Mouse (Mus musculus) thymus, adult 2 months (tissue): ENCODE data around the gene Kdm1a. TPM values are rescaled to one million over a fixed set of nuclear protein-coding genes. Genes with fewer than 3 reads are reported as not detected.

Experiments used
- DNase-seq: peaks from one replicate; pipeline ENCODE4 v3.0.0; 2021
- H3K27ac ChIP-seq: fragments of 200-500 bp; 2 replicates; pipeline ENCODE4 v1.5.1; 2012; ENCODE audit warnings: low read length, control low read depth; ENCODE audit not compliant: control insufficient read depth, insufficient read depth
- H3K27me3 ChIP-seq: fragments of 200-500 bp; 2 replicates; pipeline ENCODE4 v1.6.1; 2012; ENCODE audit warnings: mild to moderate bottlenecking, low read length, moderate library complexity, mixed read lengths; ENCODE audit not compliant: control insufficient read depth, insufficient read depth
- H3K36me3 ChIP-seq: fragments of 200-500 bp; 2 replicates; pipeline ENCODE4 v1.6.1; 2012; ENCODE audit warnings: mild to moderate bottlenecking, low read length, moderate library complexity; ENCODE audit not compliant: control insufficient read depth, insufficient read depth
- H3K4me1 ChIP-seq: fragments of 200-500 bp; replicated peaks from 2 replicates; pipeline ENCODE4 v1.6.1; 2012; ENCODE audit warnings: low read length; ENCODE audit not compliant: control insufficient read depth, insufficient read depth
- H3K4me3 ChIP-seq: fragments of 200-500 bp; 2 replicates; pipeline ENCODE4 v1.5.1; 2012; ENCODE audit warnings: mild to moderate bottlenecking, low read length, control low read depth, moderate library complexity; ENCODE audit not compliant: control insufficient read depth, insufficient read depth
- CTCF ChIP-seq: fragments of 200-500 bp; IDR thresholded peaks from 2 replicates; pipeline ENCODE4 v1.5.1; 2012; ENCODE audit warnings: mild to moderate bottlenecking, control low read depth, low read length, moderate library complexity, borderline replicate concordance; ENCODE audit not compliant: control insufficient read depth, poor library complexity, insufficient read depth; ENCODE audit errors: extremely low read depth
- POLR2A ChIP-seq: fragments of 200-500 bp; IDR thresholded peaks from 2 replicates; pipeline ENCODE4 v1.6.1; 2012; ENCODE audit warnings: mild to moderate bottlenecking, low read length, control low read depth, moderate library complexity; ENCODE audit not compliant: control insufficient read depth, poor library complexity, insufficient read depth; ENCODE audit errors: extremely low read depth
- WGBS: fragments of 180-500 bp; shearing (Covaris S2); methylation state at CpG from one replicate; pipeline ENCODE4 v1.1.7; 2018; 5-methylcytosine and 5-hydroxymethylcytosine counted together
- polyA plus RNA-seq: library from polyadenylated mRNA; depleted of rRNA; stranded (reverse); fragments of >200 nt; gene quantifications from 2 replicates; pipeline ENCODE4 v1.2.3, GENCODE M21; 2012

Kdm1a gene
- polyA plus RNA-seq, 1 experiment: 70.4 TPM

DNA sequence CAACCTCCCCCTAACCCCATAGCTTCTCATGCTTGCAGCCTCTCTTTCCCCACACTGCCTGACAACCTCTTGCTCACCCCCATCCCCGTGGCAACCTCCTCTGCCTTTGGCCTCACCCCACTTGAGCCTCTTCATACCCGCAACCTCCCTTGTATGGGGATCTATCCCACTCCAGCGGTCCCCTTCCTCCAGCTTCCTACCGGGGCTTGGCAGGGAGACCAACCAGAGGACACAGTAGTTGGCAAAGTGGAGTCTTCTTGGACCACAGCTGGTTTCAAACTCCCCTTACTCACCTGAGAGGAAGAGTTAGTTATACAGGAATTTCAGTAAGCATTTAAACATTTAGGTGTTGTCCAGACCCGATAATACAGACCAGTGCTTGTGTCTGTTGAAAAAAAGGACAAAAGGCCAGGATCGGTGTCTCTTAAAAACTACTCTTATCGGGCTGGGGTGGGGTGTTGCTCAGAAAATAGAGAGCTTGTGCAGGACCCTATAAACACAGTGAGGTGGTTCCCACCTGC, 35.8 kb upstream of the Kdm1a start:
- Histone ChIP-seq H3K36me3 (no peaks in the 10 kb centered on the region), H3K4me3 (no peak overlapping the region), H3K4me1 (peaks cover 10% of the 10 kb centered on the region), H3K27ac (no peak overlapping the region), H3K27me3 (no peaks in the 10 kb centered on the region)
- DNase-seq: no peak
- TF ChIP-seq POLR2A (no peak), CTCF (no peak)
- 81% methylated on average over 7 of the region's 7 CpGs for WGBS

DNA sequence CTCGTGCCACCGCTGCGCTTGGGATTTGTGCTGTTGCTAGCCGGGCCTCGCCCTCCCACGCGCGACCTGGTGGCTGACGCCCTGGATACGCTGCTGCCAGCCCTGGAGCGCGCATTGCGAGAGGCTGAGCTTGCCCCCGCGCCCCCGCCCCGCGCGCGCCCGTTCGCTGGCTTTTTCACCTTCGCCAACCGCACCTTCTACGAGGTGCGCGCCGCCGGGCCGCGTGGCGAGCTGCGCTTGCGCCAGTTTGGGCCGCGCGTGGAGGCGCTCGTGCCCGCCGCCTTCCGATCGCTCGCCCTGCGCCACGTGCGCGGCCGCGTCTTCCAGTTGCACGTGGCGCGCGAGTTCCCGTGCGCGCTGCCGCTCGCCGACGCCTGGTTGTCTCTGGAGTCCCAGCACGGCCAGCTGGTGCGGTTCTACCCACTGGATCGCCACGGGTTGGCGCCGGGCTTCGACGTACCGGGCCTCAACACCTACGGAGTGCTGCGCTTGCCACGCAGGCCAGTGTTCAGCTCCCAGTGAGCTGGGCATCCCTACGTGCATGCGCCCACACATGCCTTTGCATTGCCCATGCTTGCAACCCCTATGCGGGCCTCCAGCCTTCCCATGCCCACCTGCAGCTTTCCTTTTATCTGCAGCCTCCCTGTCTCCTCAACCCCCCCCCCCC, 35.2 kb upstream of the Kdm1a start:
- TF ChIP-seq POLR2A (0 out of 2 replicates have a peak, but pooled peaks have one; percentile 31), CTCF (no peak)
- H3K4me3 ChIP-seq: peak overlapping the region; percentile 38
- WGBS: 6% methylated on average over 76 of the region's 76 CpGs
- no peaks in the 10 kb centered on the region for H3K27me3 ChIP-seq
- DNase-seq: peak; percentile 26
- H3K36me3 ChIP-seq: no peaks in the 10 kb centered on the region
- peaks cover 10% of the 10 kb centered on the region for H3K4me1 ChIP-seq
- H3K27ac ChIP-seq: no peak overlapping the region

DNA sequence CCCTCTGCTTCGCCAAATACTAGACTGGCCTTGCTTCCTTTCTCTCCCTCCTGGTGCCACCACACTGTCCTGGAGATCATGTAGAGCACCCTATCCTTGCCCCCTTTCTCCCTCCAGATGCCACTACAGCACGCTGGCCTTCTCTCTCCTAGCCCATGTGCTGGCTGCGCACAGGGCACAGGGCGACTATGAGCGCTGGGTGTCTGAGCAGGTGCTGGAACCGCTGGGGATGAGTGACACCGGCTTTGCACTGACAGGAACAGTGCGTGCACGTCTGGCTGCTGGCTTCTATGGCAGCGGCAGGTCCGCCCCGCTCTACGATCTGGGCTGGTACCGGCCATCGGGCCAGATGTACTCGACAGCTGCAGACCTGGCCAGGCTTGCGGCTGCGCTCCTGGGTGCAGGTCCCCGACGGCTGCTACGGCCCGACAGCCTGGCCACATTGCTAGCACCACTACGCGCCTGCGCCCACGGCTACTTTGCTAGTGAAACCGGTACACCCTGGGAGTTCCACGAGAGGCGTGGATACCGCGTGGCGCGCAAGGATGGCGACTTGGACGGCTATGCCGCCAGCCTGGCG, 34.5 kb upstream of the Kdm1a start:
- Histone ChIP-seq H3K27ac (no peak overlapping the region), H3K4me3 (peak overlapping the region; percentile 38), H3K27me3 (no peaks in the 10 kb centered on the region), H3K36me3 (no peaks in the 10 kb centered on the region), H3K4me1 (peaks cover 10% of the 10 kb centered on the region)
- no peak for TF ChIP-seq POLR2A
- no peak for TF ChIP-seq CTCF
- no peak for DNase-seq
- 31% methylated on average over 37 of the region's 37 CpGs for WGBS

DNA sequence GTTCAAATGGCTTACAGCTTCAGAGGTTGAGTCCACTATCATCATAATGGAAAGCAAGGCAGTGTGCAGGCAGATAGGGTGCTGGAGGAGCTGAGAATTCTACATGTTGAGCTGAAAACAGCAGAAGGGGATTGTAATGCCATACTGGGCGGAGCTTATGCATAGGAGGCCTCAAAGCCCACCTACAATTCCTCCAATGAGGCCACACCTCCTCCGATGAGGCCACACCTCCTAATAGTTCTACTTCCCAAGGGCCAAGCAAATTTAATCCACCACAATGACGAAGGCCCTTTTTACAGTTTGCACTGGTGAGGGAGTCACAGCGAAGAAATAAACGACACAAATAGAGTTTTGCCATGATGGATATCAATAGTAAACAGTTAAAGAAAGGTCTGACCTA, 34.0 kb upstream of the Kdm1a start:
- 85% methylated on average over 5 of the region's 5 CpGs for WGBS
- TF ChIP-seq CTCF (no peak), POLR2A (no peak)
- DNase-seq: no peak
- no peaks in the 10 kb centered on the region for H3K36me3 ChIP-seq
- H3K27me3 ChIP-seq: no peaks in the 10 kb centered on the region
- H3K4me3 ChIP-seq: no peak overlapping the region
- H3K27ac ChIP-seq: no peak overlapping the region
- H3K4me1 ChIP-seq: peaks cover 10% of the 10 kb centered on the region

DNA sequence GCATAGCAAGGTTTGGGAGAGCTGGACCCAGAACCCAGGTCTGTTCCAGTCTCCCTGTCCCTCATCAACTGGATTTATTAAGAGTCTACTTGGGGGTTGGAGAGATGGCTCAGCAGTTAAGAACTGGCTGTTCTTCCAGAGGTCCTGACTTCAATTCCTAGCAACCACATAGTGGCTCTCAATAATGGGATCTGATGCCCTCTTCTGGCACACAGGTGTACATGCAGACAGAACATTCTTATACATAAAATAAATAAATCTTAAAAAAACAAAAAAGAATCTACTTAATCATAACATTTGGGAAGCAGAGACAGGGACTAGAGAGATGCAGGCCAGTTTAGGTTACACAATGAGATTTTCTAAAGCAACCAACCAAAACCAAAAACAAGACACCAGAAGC, 33.5 kb upstream of the Kdm1a start:
- TF ChIP-seq POLR2A (no peak), CTCF (no peak)
- Histone ChIP-seq H3K27me3 (no peaks in the 10 kb centered on the region), H3K36me3 (no peaks in the 10 kb centered on the region), H3K4me1 (peaks cover 10% of the 10 kb centered on the region), H3K27ac (no peak overlapping the region), H3K4me3 (no peak overlapping the region)
- no peak for DNase-seq

DNA sequence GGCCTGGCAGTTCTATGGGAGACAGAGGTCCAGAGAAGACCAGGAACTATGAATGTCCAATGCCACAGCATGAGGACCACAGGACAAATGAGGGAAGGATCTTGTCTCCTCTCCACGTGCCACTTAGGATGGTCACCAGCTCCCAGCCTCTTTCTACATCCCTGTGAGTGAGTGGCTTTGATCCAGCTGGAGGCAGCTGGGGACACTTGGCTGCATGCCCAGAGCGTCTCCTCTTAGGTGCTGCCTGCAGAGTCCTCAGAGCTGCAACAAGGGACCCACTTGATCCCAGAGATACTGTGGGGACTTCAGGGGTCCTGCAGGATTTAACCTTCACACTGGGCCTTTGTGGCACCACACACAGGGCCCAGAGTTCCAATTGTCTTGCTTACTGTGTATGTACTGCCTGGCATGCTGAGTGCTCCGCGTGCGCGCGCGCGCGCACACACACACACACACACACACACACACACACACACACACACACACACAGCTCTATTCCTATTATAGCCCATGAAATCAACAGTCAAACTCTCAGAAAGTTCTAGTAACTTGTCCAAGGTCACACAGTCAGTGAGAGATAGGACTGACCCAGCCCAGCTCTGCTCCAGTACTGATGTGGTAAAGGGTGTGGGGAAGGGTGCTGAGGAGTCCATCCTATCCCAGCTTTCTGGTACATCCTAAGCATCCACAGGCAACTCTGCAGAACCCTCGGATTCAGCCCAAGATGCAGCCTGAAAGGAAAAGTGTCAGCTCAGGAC, 28.9 kb upstream of the Kdm1a start:
- DNase-seq: no peak
- no peaks in the 10 kb centered on the region for H3K36me3 ChIP-seq
- TF ChIP-seq POLR2A: no peak
- TF ChIP-seq CTCF: no peak
- WGBS: 91% methylated on average over 11 of the region's 11 CpGs
- H3K27me3 ChIP-seq: no peaks in the 10 kb centered on the region
- no peak overlapping the region for H3K4me3 ChIP-seq
- H3K4me1 ChIP-seq: peaks cover 7% of the 10 kb centered on the region
- H3K27ac ChIP-seq: no peak overlapping the region

DNA sequence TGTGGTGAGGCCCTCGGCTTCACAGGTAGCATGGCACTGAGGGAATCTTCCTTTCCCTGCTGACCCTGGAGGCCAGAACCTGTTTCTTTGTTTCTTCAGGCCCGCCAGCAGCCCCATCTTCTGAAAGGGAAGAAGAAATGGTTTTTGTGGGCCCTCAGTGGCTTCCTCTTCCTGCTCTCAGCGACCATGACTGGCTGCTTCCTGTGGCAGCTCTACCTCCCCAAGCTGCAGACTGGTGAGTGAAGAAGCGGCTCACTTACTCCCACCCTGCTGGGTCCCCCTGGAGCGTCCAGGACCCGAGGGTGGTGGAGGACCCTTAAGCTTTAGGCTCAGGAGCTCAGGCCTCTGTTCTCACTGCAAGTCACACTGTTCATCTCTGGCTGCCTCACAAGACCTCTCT, 24.1 kb upstream of the Kdm1a start:
- 6% methylated on average over 6 of the region's 6 CpGs for WGBS
- Histone ChIP-seq H3K27ac (peak overlapping the region; percentile 65; the same call in 1 of the 2 replicates), H3K27me3 (no peaks in the 10 kb centered on the region), H3K4me3 (no peak overlapping the region), H3K36me3 (no peaks in the 10 kb centered on the region), H3K4me1 (peaks cover 13% of the 10 kb centered on the region)
- TF ChIP-seq CTCF: no peak
- TF ChIP-seq POLR2A: peak; percentile 27; the same call in 1 of the 2 replicates
- DNase-seq: peak; percentile 34
